26 mouse cellular contexts compared by ENCODE assay signal in genomic region chr3:95164840-95165239, GRCm38 (mm10). TPM values are rescaled to one million over a fixed set of nuclear protein-coding genes. Genes with fewer than 3 reads are reported as not detected.
"Had no signal": no experiment of that assay in that cellular context is flagged by ENCODE, and none has a peak within 500 bp of the region (broad histone marks: within the 10 kb centered on the region; RNA-seq: fewer than 3 reads in every experiment).

No protein-coding gene starts in this region.

- H3K4me3 ChIP-seq: hindbrain, embryonic 15.5 days; intestine, embryonic 15.5 days; kidney, embryonic 15.5 days; limb, embryonic 13.5 days; limb, embryonic 15.5 days; liver, embryonic 13.5 days had no signal

- H3K27ac ChIP-seq: hindbrain, embryonic 15.5 days; intestine, embryonic 15.5 days; kidney, embryonic 15.5 days; kidney, postnatal 0 days; limb, embryonic 13.5 days; limb, embryonic 15.5 days; liver, embryonic 13.5 days had no signal

- DNase-seq: gastrocnemius, postnatal 10 days; gastrocnemius, postnatal 25 days; heart, adult 18-20 months; heart, postnatal 10 days; heart, postnatal 4 days; kidney, adult 18-20 months; kidney, adult 9 months; kidney, postnatal 14 days; kidney, postnatal 36 days; layer of hippocampus, adult 9-11 months; layer of hippocampus, postnatal 36 days; left cerebral cortex, postnatal 4 days; liver, embryonic 13.5 days had no signal

- H3K27me3 ChIP-seq: intestine, embryonic 15.5 days had no signal

- H3K9me3 ChIP-seq: hindbrain, embryonic 10.5 days; hindbrain, embryonic 15.5 days; intestine, embryonic 15.5 days; kidney, embryonic 15.5 days; limb, embryonic 13.5 days; limb, embryonic 15.5 days; liver, embryonic 13.5 days had no signal

- H3K9ac ChIP-seq: hindbrain, embryonic 15.5 days; intestine, embryonic 15.5 days; kidney, embryonic 15.5 days; limb, embryonic 13.5 days; limb, embryonic 15.5 days; liver, embryonic 13.5 days had no signal

- H3K36me3 ChIP-seq: liver, embryonic 13.5 days had no signal

- ATAC-seq: inflammation-experienced regulatory T-cells, adult 6 months; intestine, embryonic 15.5 days; intestine, postnatal 0 days had no signal

- H3K4me2 ChIP-seq: heart, embryonic 11.5 days; hindbrain, embryonic 15.5 days; intestine, embryonic 15.5 days; kidney, embryonic 15.5 days; limb, embryonic 15.5 days; liver, embryonic 13.5 days had no signal

RNA-seq across cellular contexts. Expression of gene Sema6c, which starts 4.6 kb away (rescaled TPM):
- total RNA-seq: granulocyte monocyte progenitor cell, adult 5-6 weeks had no signal

RNA-seq across cellular contexts. Expression of gene Tmod4, which starts 40.6 kb away (rescaled TPM):
- total RNA-seq: left cerebral cortex, postnatal 25 days had no signal
- polyA plus RNA-seq: liver, adult 2 months had no signal
